Mouse (Mus musculus) hindbrain, embryonic 12.5 days (tissue): ENCODE data around the gene Cabp4. TPM values are rescaled to one million over a fixed set of nuclear protein-coding genes. Genes with fewer than 3 reads are reported as not detected.

ENCODE experiments used
- ATAC-seq: fragments of 200-750 bp; cut with Nextera tagmentation; 2 replicates; pipeline ENCODE4 v1.8.0; 2017; ENCODE audit warnings: moderate TSS enrichment; ENCODE audit not compliant: low FRiP score
- H3K27ac ChIP-seq: fragments of 300-500 bp; sonication (generic); 2 replicates; pipeline ENCODE4 v1.5.1; 2016; ENCODE audit warnings: mild to moderate bottlenecking
- H3K27me3 ChIP-seq: fragments of 300-500 bp; sonication (generic); 2 replicates; pipeline ENCODE4 v1.6.1; 2016; ENCODE audit warnings: mild to moderate bottlenecking
- H3K36me3 ChIP-seq: fragments of 300-500 bp; sonication (generic); 2 replicates; pipeline ENCODE4 v1.6.1; 2016; ENCODE audit warnings: mild to moderate bottlenecking
- H3K4me1 ChIP-seq: fragments of 300-500 bp; sonication (generic); 2 replicates; pipeline ENCODE4 v1.6.1; 2016
- H3K4me2 ChIP-seq: fragments of 300-500 bp; sonication (generic); replicated peaks from 2 replicates; pipeline ENCODE4 v1.6.1; 2016; ENCODE audit warnings: mild to moderate bottlenecking
- H3K4me3 ChIP-seq: fragments of 300-500 bp; sonication (generic); 2 replicates; pipeline ENCODE4 v1.5.1; 2016; ENCODE audit warnings: mild to moderate bottlenecking
- H3K9ac ChIP-seq: fragments of 300-500 bp; sonication (generic); 2 replicates; pipeline ENCODE4 v1.6.1; 2016; ENCODE audit warnings: mild to moderate bottlenecking, moderate library complexity
- H3K9me3 ChIP-seq: fragments of 300-500 bp; sonication (generic); replicated peaks from 2 replicates; pipeline ENCODE4 v1.6.1; 2016; ENCODE audit warnings: mild to moderate bottlenecking
- WGBS: fragments of 180-500 bp; shearing (Covaris S2); methylation state at CpG from one replicate; pipeline ENCODE4 v1.1.7; 2016; 5-methylcytosine and 5-hydroxymethylcytosine counted together
- polyA plus RNA-seq: library from polyadenylated mRNA; unstranded; fragments of >200 nt; fragmentation: Nextera tagmentation; extraction: Ambion mirVana; gene quantifications from 2 replicates; pipeline ENCODE4 v1.2.1, GENCODE M21; 2016

Gene Cabp4
- polyA plus RNA-seq, 1 experiment from 2014 or later, result 0.39 TPM

DNA sequence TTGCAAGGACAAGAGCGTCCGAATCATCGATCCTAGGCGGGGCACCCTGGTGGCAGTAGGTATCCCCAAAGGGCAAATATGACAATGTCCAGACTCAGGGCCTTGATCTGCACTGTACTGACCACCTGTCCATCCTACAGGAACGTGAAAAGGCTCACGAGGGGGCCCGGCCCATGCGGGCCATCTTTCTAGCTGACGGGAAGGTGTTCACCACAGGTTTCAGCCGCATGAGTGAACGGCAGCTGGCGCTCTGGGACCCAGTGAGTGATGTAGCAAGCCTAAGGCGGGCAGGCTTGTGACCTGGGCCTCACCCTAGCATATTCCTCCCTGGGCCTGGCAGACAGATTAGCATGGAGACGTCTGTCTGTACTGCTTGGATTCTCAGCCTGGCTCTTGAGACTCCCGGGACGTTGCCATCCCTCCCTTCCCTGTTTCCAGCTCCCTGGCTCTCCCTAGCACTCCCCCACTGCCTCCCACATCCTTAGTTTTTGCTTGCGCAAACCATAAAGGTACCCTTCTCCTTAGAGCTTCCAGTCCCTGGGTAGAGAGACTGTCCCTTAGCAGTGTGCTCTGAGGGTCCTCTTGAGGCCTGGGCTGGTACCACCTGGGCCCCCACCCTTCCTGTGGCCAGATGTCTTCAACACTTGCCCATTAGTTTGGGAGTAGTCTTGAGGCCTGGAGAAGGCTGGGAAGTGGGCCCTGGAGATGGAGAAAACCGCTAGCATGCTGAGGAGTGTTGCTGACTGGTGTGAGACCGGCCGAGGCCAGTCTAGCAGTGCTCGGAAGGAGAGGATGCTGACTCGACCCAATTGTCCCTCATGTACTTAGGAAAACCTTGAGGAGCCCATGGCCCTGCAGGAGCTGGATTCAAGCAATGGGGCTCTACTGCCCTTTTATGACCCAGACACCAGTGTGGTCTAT is 7.0 kb upstream of the Cabp4 start:
- H3K27ac ChIP-seq, result no peak overlapping the region
- no peaks in the 10 kb centered on the region for H3K27me3 ChIP-seq
- peaks cover 26% of the 10 kb centered on the region for H3K4me1 ChIP-seq
- H3K4me3 ChIP-seq, result no peak overlapping the region
- H3K36me3 ChIP-seq, result peaks cover 33% of the 10 kb centered on the region
- no peaks in the 10 kb centered on the region for H3K9me3 ChIP-seq
- no peak overlapping the region for H3K9ac ChIP-seq
- ATAC-seq, result no peak
- no peak overlapping the region for H3K4me2 ChIP-seq
- 88% methylated on average over 22 of the region's 22 CpGs for WGBS

DNA sequence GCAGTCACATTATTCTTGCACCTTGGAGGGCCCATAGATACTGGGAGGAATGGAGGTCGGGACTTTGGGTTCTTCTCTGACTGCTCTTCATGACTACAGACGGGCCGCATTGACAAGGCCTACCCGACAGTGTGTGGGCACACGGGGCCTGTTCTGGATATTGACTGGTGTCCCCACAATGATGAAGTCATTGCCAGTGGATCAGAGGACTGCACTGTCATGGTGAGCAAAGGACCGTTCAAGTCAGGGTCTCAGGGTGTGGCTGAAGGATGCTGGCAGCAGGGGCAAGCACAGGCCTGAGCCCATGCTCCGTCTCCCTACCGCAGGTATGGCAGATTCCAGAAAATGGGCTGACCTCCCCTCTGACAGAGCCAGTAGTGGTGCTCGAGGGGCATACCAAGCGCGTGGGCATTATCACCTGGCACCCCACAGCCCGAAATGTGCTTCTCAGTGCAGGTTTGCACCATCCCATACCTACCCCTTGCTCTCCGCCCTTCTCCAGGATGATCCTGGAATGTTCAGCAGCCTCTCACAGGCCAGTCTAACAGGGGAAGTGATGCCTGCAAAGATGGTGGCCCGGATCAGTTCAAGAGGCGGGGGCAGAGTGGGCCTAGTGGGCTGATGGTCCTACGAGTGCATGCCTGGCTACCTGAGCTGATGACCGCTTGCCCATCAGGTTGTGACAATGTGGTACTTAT is 6.1 kb upstream of the Cabp4 start:
- no peak overlapping the region for H3K4me3 ChIP-seq
- peak overlapping the region; percentile 89; the same call in 1 of the 2 replicates for H3K4me2 ChIP-seq
- no peak overlapping the region; the same call in 1 of the 2 replicates for H3K9ac ChIP-seq

DNA sequence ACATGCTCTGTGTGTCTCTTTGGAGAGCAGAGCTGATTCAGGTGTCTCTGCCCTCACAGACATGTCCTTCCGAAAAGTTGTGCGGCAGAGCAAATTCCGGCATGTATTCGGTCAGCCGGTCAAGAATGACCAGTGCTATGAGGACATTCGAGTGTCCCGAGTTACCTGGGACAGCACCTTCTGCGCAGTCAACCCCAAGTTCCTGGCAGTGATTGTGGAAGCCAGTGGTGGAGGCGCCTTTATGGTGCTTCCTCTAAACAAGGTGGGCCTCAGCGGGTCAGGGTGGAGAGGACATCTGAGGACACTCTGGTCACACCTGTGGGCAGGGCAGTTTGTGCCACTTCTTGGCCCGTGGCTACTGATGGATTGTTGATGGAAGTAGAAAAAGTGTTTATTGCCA is 5.5 kb upstream of the Cabp4 start:
- Histone ChIP-seq H3K36me3 (peaks cover 29% of the 10 kb centered on the region), H3K4me2 (peak overlapping the region; percentile 89), H3K9me3 (no peaks in the 10 kb centered on the region), H3K4me1 (peaks cover 26% of the 10 kb centered on the region), H3K4me3 (peak overlapping the region; percentile 87), H3K27me3 (no peaks in the 10 kb centered on the region), H3K27ac (no peak overlapping the region), H3K9ac (peak overlapping the region; percentile 92)
- ATAC-seq, result no peak
- 91% methylated on average over 11 of the region's 11 CpGs for WGBS

More for the DNA sequence above, 6.1 kb upstream of the Cabp4 start:
- Histone ChIP-seq H3K27ac (no peak overlapping the region), H3K27me3 (no peaks in the 10 kb centered on the region), H3K36me3 (peaks cover 29% of the 10 kb centered on the region), H3K4me1 (peaks cover 26% of the 10 kb centered on the region), H3K9me3 (no peaks in the 10 kb centered on the region)
- WGBS, result 96% methylated on average over 17 of the region's 17 CpGs
- ATAC-seq, result no peak

DNA sequence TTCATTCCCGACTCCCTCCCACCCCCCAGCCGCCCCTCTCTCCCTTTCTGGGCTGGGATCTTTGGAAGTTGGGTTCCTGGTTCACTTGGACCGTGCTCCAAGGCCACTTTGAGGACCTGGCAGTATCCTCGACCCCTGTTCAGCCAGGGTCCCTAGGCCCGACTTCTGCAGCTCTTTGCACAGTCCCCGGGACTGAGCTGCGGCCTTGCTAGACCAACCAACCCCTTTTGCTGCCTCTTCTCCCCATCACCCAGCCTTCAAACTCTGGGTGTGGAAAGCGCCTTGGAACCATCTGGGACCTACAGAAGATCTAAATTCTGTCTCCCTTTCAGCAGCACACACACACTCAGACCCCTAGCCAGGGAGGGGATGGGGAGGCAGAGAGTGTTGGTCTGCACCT is 5.0 kb upstream of the Cabp4 start:
- Histone ChIP-seq H3K27me3 (no peaks in the 10 kb centered on the region), H3K4me2 (peak overlapping the region; percentile 89), H3K4me3 (peak overlapping the region; percentile 87), H3K4me1 (peaks cover 26% of the 10 kb centered on the region), H3K36me3 (peaks cover 29% of the 10 kb centered on the region), H3K9me3 (no peaks in the 10 kb centered on the region), H3K27ac (peak overlapping the region; percentile 66; the same call in 1 of the 2 replicates), H3K9ac (peak overlapping the region; percentile 92)
- ATAC-seq, result peak; percentile 62
- WGBS, result 5% methylated on average over 8 of the region's 8 CpGs

DNA sequence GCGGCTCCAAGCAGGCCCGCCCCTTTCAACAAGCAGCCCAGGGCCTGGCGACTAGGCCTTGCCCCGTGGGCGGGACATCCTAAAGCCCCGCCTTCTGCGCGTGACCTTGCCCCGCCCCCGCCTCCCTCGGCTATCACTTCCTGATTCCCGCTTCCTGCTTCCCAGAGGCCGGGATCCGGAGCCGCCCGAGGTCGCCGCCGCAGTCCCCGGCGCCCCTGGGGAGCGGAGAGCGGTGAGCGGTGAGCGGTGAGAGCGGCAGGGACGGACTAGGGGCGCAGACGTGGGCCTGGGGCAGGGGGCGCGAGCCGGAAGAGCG is 4.6 kb upstream of the Cabp4 start, which contains the start of gene Coro1b:
Gene Coro1b (plus strand): TSS at position 129 of the 316 bp plus-strand sequence.
- peak within 1 kb of the TSS; percentile 89 for H3K4me2 ChIP-seq

DNA sequence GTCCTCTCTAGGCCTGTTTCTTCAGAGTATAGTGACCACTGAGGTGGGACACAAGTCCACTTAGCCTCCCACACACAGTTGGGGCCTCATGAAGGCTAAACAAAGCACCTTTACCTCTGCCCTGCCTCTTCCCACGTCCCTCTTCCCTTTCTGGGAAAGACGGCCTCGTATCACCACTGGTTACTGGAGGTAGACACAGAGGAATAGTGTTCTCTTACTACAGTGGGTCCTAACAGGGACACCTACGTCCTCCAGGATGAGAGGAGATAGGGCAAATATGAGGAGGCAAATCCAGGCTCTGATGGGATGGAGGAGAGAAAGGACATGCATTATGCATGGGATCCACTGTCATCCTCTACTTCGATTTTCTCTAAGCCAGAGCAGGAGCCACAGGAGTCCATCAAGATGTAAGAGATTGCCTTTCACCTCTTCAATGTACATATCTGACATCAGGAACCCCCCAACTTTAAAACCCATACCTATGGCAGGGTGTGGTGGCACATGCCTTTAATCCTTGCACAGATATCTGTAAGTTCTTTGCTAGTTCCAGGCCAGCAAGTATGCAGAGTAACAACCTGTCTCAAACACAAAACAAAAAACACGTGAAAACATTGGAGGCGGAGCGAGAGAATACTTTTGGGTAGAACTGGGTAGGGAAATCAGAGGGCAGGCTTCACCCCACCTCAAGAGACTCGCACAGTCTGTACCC is 4.1 kb upstream of the Cabp4 start:
- Histone ChIP-seq H3K4me1 (peaks cover 26% of the 10 kb centered on the region), H3K9me3 (no peaks in the 10 kb centered on the region), H3K27me3 (no peaks in the 10 kb centered on the region), H3K4me2 (peak overlapping the region; percentile 89), H3K36me3 (peaks cover 29% of the 10 kb centered on the region), H3K27ac (peak overlapping the region; percentile 67; the same call in 1 of the 2 replicates), H3K4me3 (peak overlapping the region; percentile 87), H3K9ac (peak overlapping the region; percentile 92)
- peak; percentile 33 for ATAC-seq
- WGBS, result 37% methylated on average over 9 of the region's 9 CpGs

More for the DNA sequence above, 4.6 kb upstream of the Cabp4 start, which contains the start of gene Coro1b:
- H3K4me3 ChIP-seq, result peak within 1 kb of the TSS; percentile 87
- peak within 1 kb of the TSS; percentile 67; the same call in 1 of the 2 replicates for H3K27ac ChIP-seq
- H3K36me3 ChIP-seq, result peaks cover 29% of the 10 kb centered on the region
- H3K4me1 ChIP-seq, result peaks cover 26% of the 10 kb centered on the region
- 0% methylated on average over 33 of the region's 33 CpGs for WGBS
- peak within 1 kb of the TSS; percentile 92 for H3K9ac ChIP-seq
- ATAC-seq, result peak; percentile 93
- H3K9me3 ChIP-seq, result no peaks in the 10 kb centered on the region
- H3K27me3 ChIP-seq, result no peaks in the 10 kb centered on the region

DNA sequence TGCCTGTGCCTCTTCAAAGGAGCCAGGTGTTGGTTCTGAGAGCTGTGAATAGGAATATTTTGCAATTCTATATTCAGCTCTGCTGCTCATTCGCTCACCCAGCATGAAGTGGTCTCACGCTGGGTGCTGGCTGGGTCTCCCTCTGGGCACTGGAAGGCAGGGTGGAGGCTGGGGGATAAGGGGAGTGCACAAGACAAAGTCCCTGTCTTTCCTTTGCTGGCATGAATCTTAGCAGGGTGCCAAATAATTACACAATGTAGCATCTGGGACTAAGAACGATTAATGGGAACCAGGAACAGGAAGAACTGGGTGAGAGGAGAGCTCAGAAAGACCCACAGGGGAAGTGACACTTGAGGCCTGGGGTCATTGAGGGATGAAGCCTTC is 3.2 kb upstream of the Cabp4 start:
- H3K36me3 ChIP-seq, result peaks cover 20% of the 10 kb centered on the region
- 52% methylated on average over 3 of the region's 3 CpGs for WGBS
- no peak overlapping the region for H3K4me2 ChIP-seq
- no peak overlapping the region for H3K27ac ChIP-seq
- H3K27me3 ChIP-seq, result no peaks in the 10 kb centered on the region
- no peak overlapping the region for H3K9ac ChIP-seq
- H3K4me3 ChIP-seq, result no peak overlapping the region
- peaks cover 26% of the 10 kb centered on the region for H3K4me1 ChIP-seq
- H3K9me3 ChIP-seq, result no peaks in the 10 kb centered on the region
- ATAC-seq, result no peak

DNA sequence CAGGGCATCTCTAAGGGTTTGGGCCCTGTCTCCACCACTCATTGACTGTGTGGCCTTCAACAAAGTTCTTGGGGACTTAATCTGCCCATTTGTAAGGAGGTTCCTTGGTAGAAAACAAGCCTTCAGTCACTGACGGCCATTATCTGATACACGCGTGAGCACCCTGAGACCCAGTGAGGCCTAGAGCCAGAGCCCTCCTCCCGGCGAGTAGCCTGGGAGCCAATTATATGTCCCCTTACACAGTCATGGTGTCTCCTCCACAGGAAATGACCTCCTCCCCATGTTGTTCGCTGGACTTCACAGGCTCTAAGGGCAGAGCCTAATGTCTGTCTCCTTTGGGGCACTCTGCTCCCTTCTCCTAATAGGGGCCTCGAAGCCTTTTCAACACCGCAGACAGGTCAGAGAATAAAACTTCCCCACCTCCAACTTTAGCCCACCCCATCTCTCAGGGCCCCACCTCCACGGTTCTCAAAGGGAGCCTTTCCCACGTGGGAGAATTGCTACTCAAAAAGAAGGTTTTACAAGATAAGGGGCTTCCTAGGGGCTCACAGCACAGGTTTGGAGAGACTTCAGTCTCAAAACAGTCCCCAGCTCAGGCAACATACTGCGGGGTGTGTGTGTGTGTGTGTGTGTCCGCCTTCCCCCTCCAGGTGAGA is 2.7 kb upstream of the Cabp4 start:
- Histone ChIP-seq H3K9ac (no peak overlapping the region), H3K36me3 (peaks cover 15% of the 10 kb centered on the region), H3K27me3 (no peaks in the 10 kb centered on the region), H3K4me2 (no peak overlapping the region), H3K4me3 (no peak overlapping the region), H3K4me1 (peaks cover 26% of the 10 kb centered on the region), H3K9me3 (no peaks in the 10 kb centered on the region), H3K27ac (no peak overlapping the region)
- no peak for ATAC-seq
- 60% methylated on average over 12 of the region's 12 CpGs for WGBS

DNA sequence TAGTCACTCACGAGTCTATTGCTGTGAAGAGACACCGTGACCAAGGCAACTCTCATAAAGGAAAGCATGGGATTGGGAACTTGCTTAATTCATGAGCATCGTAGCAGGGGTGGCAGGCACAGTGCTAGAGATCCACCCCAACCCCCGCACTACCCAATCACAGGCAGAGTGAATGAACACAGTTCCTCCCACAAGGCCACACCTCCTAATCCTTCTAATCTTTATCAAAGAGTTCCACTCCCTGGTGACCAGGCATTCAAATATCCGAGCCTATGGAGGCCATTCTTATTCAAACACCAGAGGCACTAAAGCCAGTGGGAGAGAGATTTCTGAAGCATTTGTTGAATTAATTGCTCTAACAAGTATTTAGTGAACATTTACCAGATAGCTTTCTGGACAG is 2.1 kb upstream of the Cabp4 start:
- no peak overlapping the region for H3K4me2 ChIP-seq
- no peak overlapping the region for H3K9ac ChIP-seq
- H3K27me3 ChIP-seq, result no peaks in the 10 kb centered on the region
- H3K9me3 ChIP-seq, result no peaks in the 10 kb centered on the region
- H3K4me3 ChIP-seq, result no peak overlapping the region
- H3K36me3 ChIP-seq, result peaks cover 10% of the 10 kb centered on the region
- H3K27ac ChIP-seq, result no peak overlapping the region
- no peak for ATAC-seq
- WGBS, result 85% methylated on average over 5 of the region's 5 CpGs
- peaks cover 26% of the 10 kb centered on the region for H3K4me1 ChIP-seq

DNA sequence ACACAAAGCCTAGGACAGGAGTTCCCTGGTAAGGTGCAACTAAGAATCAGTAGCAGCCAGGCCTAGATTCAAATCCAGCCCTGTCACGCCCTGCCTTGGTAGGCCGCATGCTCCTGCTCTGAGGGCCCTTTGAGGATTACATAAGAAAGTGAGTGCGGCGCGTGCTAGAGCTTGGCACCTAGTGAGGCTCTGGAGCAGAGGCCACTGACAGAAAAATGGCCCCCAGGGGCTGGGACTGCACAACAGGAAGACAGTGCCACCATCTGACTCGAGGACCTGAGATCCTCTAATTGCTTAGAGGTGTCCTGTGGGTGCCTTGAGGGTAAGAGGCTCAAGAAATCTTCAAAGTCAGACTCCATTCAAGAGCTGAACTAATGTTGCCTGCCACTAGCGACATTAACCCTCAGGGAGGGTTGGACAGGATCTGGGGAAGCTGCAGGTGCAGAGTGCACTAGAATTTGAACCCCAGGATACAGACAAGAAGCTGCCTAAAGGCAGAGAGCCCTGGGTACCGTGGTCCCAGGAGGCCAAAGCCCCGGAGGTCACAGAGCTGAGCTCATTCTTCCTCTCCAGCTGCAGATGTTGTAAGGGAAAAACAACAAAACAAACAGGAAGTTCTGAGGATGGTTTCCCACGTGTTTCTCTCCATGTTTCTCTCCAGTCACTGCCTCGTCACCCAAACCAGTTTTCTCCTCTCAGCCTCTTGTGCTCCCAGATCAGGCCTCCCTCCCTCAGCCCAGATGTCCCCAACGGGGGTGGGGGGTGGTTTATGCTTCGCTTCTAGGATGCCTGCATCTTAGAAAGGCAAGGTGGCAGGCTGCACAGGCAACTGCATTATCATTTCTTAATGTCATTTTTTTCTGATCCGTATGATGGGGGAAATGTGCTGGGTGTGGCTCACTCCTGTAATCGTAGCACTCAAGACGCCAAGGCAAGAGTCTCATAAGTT is 991 bp upstream of the Cabp4 start:
- WGBS, result 88% methylated on average over 16 of the region's 16 CpGs
- no peaks in the 10 kb centered on the region for H3K9me3 ChIP-seq
- H3K4me1 ChIP-seq, result peaks cover 18% of the 10 kb centered on the region
- H3K36me3 ChIP-seq, result no peaks in the 10 kb centered on the region
- H3K4me3 ChIP-seq, result no peak overlapping the region
- no peak overlapping the region for H3K9ac ChIP-seq
- no peaks in the 10 kb centered on the region for H3K27me3 ChIP-seq
- no peak overlapping the region for H3K4me2 ChIP-seq
- ATAC-seq, result no peak
- H3K27ac ChIP-seq, result no peak overlapping the region
